Mouse (Mus musculus): Measurements from ENCODE around the gene Matn1.

- no peak for TF ChIP-seq TAL1 (IDR thresholded peaks at IDR 0.05; ENCODE audit: low read length)
- no peak for TF ChIP-seq GATA1 (IDR thresholded peaks at IDR 0.05; ENCODE audit: low read length)
Measured at GRCm38 (mm10) chr4:130914527-130914926, 29.7 kb upstream of the Matn1 start.
